Mouse (Mus musculus): Measurements from ENCODE around the gene Cyp2d10.

DNA sequence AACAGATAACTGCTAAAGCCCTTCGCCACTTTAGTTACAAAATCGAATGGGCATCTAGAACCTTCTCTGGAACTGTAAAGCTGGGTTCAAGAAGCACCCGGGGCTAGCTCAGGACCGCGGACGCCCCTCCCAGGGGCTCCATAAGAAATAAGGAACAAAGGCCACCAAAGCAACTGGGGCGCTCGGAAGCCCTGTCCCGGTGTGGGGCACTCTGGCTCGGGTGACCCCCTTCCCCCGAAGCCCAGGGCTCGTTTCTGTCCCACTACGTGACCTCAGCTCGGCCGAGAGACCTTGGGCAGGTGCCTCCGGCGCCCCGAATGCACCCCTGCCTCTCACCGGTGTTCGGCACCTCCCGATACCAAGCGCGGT is 53.3 kb downstream of the Cyp2d10 start:
- no peak for TF ChIP-seq POLR2A (IDR thresholded peaks at IDR 0.05; ENCODE audit: insufficient read length, low read depth)
- TF ChIP-seq USF1 (IDR thresholded peaks at IDR 0.05; ENCODE audit: low read depth) = no peak
- TF ChIP-seq TCF12 (IDR thresholded peaks at IDR 0.05; ENCODE audit: insufficient read depth, poor library complexity, severe bottlenecking) = no peak
- TF ChIP-seq REST (IDR thresholded peaks at IDR 0.05; ENCODE audit: insufficient read depth, insufficient read length) = no peak
- TF ChIP-seq MYOG (IDR thresholded peaks at IDR 0.05; ENCODE audit: control insufficient read depth in 1 of 3, insufficient read depth in 1 of 3, insufficient read length in 2 of 3, low read depth in 2 of 3) = no peak
- TF ChIP-seq POLR2AphosphoS2 (IDR thresholded peaks at IDR 0.05; ENCODE audit: insufficient read length, low read depth) = no peak
